Mouse (Mus musculus) limb, embryonic 14.5 days (tissue): Measurements from ENCODE around the gene Scgb2b18. TPM values are rescaled to one million over a fixed set of nuclear protein-coding genes. Genes with fewer than 3 reads are reported as not detected.
"Not testable (repeated sequence)": the region's sequence is repeated elsewhere in the genome, so short reads cannot be mapped to it uniquely, and the experiment has no call there.

ENCODE experiments used
- ATAC-seq: fragments of 200-750 bp; cut with Nextera tagmentation; 2 replicates; pipeline ENCODE4 v1.8.0; 2017; ENCODE audit warnings: low read depth, moderate number of reproducible peaks, moderate TSS enrichment; ENCODE audit not compliant: low FRiP score
- DNase-seq: peaks from one replicate; pipeline ENCODE4 v3.0.0-alpha.2; 2015; ENCODE audit warnings: low spot score
- H3K27ac ChIP-seq: fragments of 300-500 bp; sonication (generic); replicated peaks from 2 replicates; pipeline ENCODE4 v1.5.1; 2014; ENCODE audit warnings: low read depth, mild to moderate bottlenecking, low read length, moderate library complexity, mixed read lengths
- H3K27me3 ChIP-seq: fragments of 300-500 bp; sonication (generic); 2 replicates; pipeline ENCODE4 v1.6.1; 2014; ENCODE audit warnings: low read length, mixed read lengths; ENCODE audit not compliant: control insufficient read depth, insufficient read depth
- H3K36me3 ChIP-seq: fragments of 300-500 bp; sonication (generic); 2 replicates; pipeline ENCODE4 v1.6.1; 2014; ENCODE audit warnings: mild to moderate bottlenecking, low read length, moderate library complexity, mixed read lengths; ENCODE audit not compliant: control insufficient read depth, insufficient read depth
- H3K4me1 ChIP-seq: fragments of 300-500 bp; sonication (generic); 2 replicates; pipeline ENCODE4 v1.6.1; 2014; ENCODE audit warnings: antibody characterized with exemption, low read length, mixed read lengths; ENCODE audit not compliant: control insufficient read depth, insufficient read depth
- H3K4me2 ChIP-seq: fragments of 300-500 bp; sonication (generic); replicated peaks from 2 replicates; pipeline ENCODE4 v1.6.1; 2014; ENCODE audit warnings: low read depth, mild to moderate bottlenecking, low read length, moderate library complexity; ENCODE audit not compliant: severe bottlenecking
- H3K4me3 ChIP-seq: fragments of 300-500 bp; sonication (generic); replicated peaks from 2 replicates; pipeline ENCODE4 v1.5.1; 2014; ENCODE audit warnings: low read length
- H3K9ac ChIP-seq: fragments of 300-500 bp; sonication (generic); 2 replicates; pipeline ENCODE4 v1.6.1; 2014; ENCODE audit warnings: mild to moderate bottlenecking, low read depth, low read length, moderate library complexity; ENCODE audit not compliant: severe bottlenecking
- H3K9me3 ChIP-seq: fragments of 300-500 bp; sonication (generic); 2 replicates; pipeline ENCODE4 v1.6.1; 2016; ENCODE audit warnings: low read length; ENCODE audit not compliant: control insufficient read depth
- WGBS: fragments of 180-500 bp; shearing (Covaris S2); extraction: QIAGEN DNeasy Blood & Tissue Kit; methylation state at CpG from one replicate; pipeline ENCODE4 v1.1.7; 2014; 5-methylcytosine and 5-hydroxymethylcytosine counted together
- polyA plus RNA-seq, 2 experiments: library from polyadenylated mRNA; depleted of rRNA in 1 of 2; stranded (reverse) in 1 of 2; unstranded in 1 of 2; fragments of >200 nt; fragmentation: Nextera tagmentation in 1 of 2; extraction: Ambion mirVana in 1 of 2; gene quantifications; 2 replicates each; pipeline versions ENCODE4 v1.2.1 to v1.2.3; 2012 to 2014

The Scgb2b18 gene
- polyA plus RNA-seq (2012; rRNA removed) (not detected in 2 replicates), polyA plus RNA-seq (2014; fragmentation: Nextera tagmentation; extraction: Ambion mirVana) (not detected in 2 replicates)

DNA sequence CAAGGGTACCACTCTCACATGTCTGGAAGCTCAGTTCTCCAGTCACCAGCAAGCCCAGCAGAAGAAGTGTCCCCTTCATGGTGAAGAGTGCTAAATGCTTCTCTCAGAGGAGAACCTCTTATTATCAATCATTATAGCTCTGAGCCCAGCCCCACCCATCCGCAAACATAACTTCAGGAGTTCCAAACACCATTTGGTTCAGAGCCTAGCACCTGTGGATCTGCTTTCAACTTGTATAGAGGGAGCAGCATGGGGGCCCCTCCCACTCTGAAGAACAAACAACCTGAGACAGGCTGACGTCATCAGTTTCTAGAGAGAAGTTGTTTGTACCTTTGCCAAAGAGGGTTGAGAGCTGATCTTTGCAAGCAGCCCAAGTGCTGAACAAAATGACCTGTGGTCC, at the start of gene Scgb2b18:
Scgb2b18 (minus strand) TSS at position 101 of the 400 bp plus-strand sequence.
- not testable (repeated sequence) for ATAC-seq

DNA sequence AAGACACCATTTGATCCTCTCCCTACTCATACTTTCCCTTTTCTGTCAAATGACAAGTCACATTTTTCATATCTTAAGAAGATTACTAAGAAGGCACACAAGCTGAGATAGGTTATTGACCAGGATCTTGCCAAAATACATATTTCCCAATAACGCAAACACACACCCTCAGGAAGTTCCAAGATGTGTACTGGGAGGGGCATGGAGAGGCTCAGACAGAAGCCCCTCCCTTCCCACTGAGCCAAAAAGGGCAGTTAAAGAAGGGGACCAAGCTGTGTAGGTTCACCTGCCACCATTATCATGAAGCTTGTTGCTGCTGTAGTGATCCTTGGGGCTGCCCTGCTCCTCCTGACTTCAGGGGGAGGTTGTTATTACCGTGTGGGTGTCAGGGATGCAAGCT, 11.6 kb upstream of the Scgb2b18 start, which contains the start of gene Scgb1b18:
Scgb1b18 (plus strand) TSS at position 301 of the 400 bp plus-strand sequence.
- DNase-seq, H3K4me3 ChIP-seq, H3K4me1 ChIP-seq, H3K4me2 ChIP-seq, H3K27me3 ChIP-seq, H3K27ac ChIP-seq, H3K9me3 ChIP-seq, ATAC-seq, H3K9ac ChIP-seq, H3K36me3 ChIP-seq: not testable (repeated sequence)
- no CpG with 5 or more reads among the region's 2 CpGs for WGBS

More for the DNA sequence above, at the start of gene Scgb2b18:
- not testable (repeated sequence) for H3K4me2 ChIP-seq, H3K9ac ChIP-seq, H3K4me1 ChIP-seq, H3K27me3 ChIP-seq, H3K9me3 ChIP-seq, H3K4me3 ChIP-seq, DNase-seq, H3K27ac ChIP-seq, H3K36me3 ChIP-seq
- 93% methylated on average over 1 of the region's 2 CpGs for WGBS

Other genes starting within 250 kb of the Scgb2b18 start
- not detected in 2 replicates for gene Scgb2b17, start 117.3 kb downstream of the Scgb2b18 start, polyA plus RNA-seq (2012; rRNA removed)
- gene Scgb2b17, start 117.3 kb downstream of the Scgb2b18 start, polyA plus RNA-seq (2014; fragmentation: Nextera tagmentation; extraction: Ambion mirVana): not detected in 2 replicates
- gene Scgb1b17, start 110.4 kb downstream of the Scgb2b18 start, polyA plus RNA-seq (2012; rRNA removed): not detected in 2 replicates
- gene Scgb1b17, start 110.4 kb downstream of the Scgb2b18 start, polyA plus RNA-seq (2014; fragmentation: Nextera tagmentation; extraction: Ambion mirVana): not detected in 2 replicates
- gene Scgb1b18, start 11.7 kb upstream of the Scgb2b18 start, polyA plus RNA-seq (2012; rRNA removed): not detected in 2 replicates
- not detected in 2 replicates for gene Scgb1b18, start 11.7 kb upstream of the Scgb2b18 start, polyA plus RNA-seq (2014; fragmentation: Nextera tagmentation; extraction: Ambion mirVana)
- gene Scgb2b19, start 106.5 kb upstream of the Scgb2b18 start, polyA plus RNA-seq (2012; rRNA removed): not detected in 2 replicates
- gene Scgb2b19, start 106.5 kb upstream of the Scgb2b18 start, polyA plus RNA-seq (2014; fragmentation: Nextera tagmentation; extraction: Ambion mirVana): not detected in 2 replicates
- not detected in 2 replicates for gene Scgb1b19, start 113.4 kb upstream of the Scgb2b18 start, polyA plus RNA-seq (2012; rRNA removed)
- gene Scgb1b19, start 113.4 kb upstream of the Scgb2b18 start, polyA plus RNA-seq (2014; fragmentation: Nextera tagmentation; extraction: Ambion mirVana): not detected in 2 replicates
- not detected in 2 replicates for gene Scgb2b20, start 192.5 kb upstream of the Scgb2b18 start, polyA plus RNA-seq (2012; rRNA removed)
- not detected in 2 replicates for gene Scgb2b20, start 192.5 kb upstream of the Scgb2b18 start, polyA plus RNA-seq (2014; fragmentation: Nextera tagmentation; extraction: Ambion mirVana)
- gene Scgb1b20, start 199.4 kb upstream of the Scgb2b18 start, polyA plus RNA-seq (2012; rRNA removed): not detected in 2 replicates
- not detected in 2 replicates for gene Scgb1b20, start 199.4 kb upstream of the Scgb2b18 start, polyA plus RNA-seq (2014; fragmentation: Nextera tagmentation; extraction: Ambion mirVana)